ENCODE assay signal across 11 mouse cellular contexts in genomic region chr11:96365441-96366091, GRCm38 (mm10). TPM values are rescaled to one million over a fixed set of nuclear protein-coding genes. Genes with fewer than 3 reads are reported as not detected.
DNase-seq lines count a peak whose midpoint lies in the region; ATAC-seq and TF ChIP-seq lines count a peak whose summit lies in the region.
"Had no signal": no experiment of that assay in that cellular context is flagged by ENCODE, and none has a peak within 500 bp of the region (broad histone marks: within the 10 kb centered on the region; RNA-seq: fewer than 3 reads in every experiment).

Gene Hoxb1 (plus strand): TSS chr11:96365752.

- no peak for ATAC-seq in heart, embryonic 11.5 days (replicated peaks; ENCODE audit: insufficient number of reproducible peaks, low FRiP score, low TSS enrichment)
- ATAC-seq in midbrain, embryonic 14.5 days (ENCODE audit: low FRiP score, low TSS enrichment): no peak
- no peak for ATAC-seq in intestine, postnatal 0 days
- no peak for ATAC-seq in stomach, embryonic 16.5 days (ENCODE audit: insufficient read depth, low FRiP score)

- peaks cover 5% of the 10 kb centered on the region; the same call in 1 of the 2 replicates for H3K4me1 ChIP-seq in heart, embryonic 11.5 days (ENCODE audit: control insufficient read depth, insufficient read depth, low read length)
- H3K4me1 ChIP-seq in midbrain, embryonic 10.5 days: peaks cover 6% of the 10 kb centered on the region; the same call in 1 of the 2 replicates
- no peaks in the 10 kb centered on the region for H3K4me1 ChIP-seq in midbrain, embryonic 14.5 days (ENCODE audit: control insufficient read depth, insufficient read depth, low read length)
- H3K4me1 ChIP-seq in intestine, postnatal 0 days (replicated peaks; ENCODE audit: control insufficient read depth, insufficient read depth, low read length): no peaks in the 10 kb centered on the region
- H3K4me1 ChIP-seq in stomach, embryonic 16.5 days (ENCODE audit: control insufficient read depth, insufficient read depth, low read length): 0 out of 2 replicates have a peak, but pooled peaks cover 5% of the 10 kb centered on the region

- intact Hi-C loops in heart, postnatal 14 days (cut with DNase I): no loop called here

- 7% methylated on average over 26 of the region's 26 CpGs for WGBS in heart, embryonic 11.5 days (ENCODE audit: insufficient replicate concordance)
- under 1% methylated on average over 26 of the region's 26 CpGs for WGBS in midbrain, embryonic 10.5 days
- 1% methylated on average over 26 of the region's 26 CpGs for WGBS in midbrain, embryonic 14.5 days
- WGBS in intestine, postnatal 0 days: 44% methylated on average over 26 of the region's 26 CpGs
- WGBS in stomach, embryonic 16.5 days: 28% methylated on average over 26 of the region's 26 CpGs

- peaks cover 83% of the 10 kb centered on the region for H3K27me3 ChIP-seq in heart, embryonic 11.5 days (ENCODE audit: control insufficient read depth, insufficient read depth, low read length)
- peaks cover 100% of the 10 kb centered on the region for H3K27me3 ChIP-seq in midbrain, embryonic 10.5 days (ENCODE audit: low read depth, poor library complexity, severe bottlenecking)
- peaks cover 97% of the 10 kb centered on the region for H3K27me3 ChIP-seq in midbrain, embryonic 14.5 days (ENCODE audit: control insufficient read depth, insufficient read depth, low read length)
- H3K27me3 ChIP-seq in intestine, postnatal 0 days (replicated peaks; ENCODE audit: control insufficient read depth, insufficient read depth, low read length): peaks cover 42% of the 10 kb centered on the region
- peaks cover 28% of the 10 kb centered on the region; the same call in 1 of the 2 replicates for H3K27me3 ChIP-seq in stomach, embryonic 16.5 days (ENCODE audit: control insufficient read depth, insufficient read depth, low read length)

- no peak for DNase-seq in heart, postnatal 14 days
- DNase-seq in midbrain, embryonic 10.5 days (ENCODE audit: low spot score): peak; percentile 37
- no peak for DNase-seq in midbrain, embryonic 14.5 days
- no peak for DNase-seq in layer of hippocampus, postnatal 36 days
- DNase-seq in adrenal gland, postnatal 14 days: no peak
- DNase-seq: gastrocnemius, postnatal 36 days; layer of hippocampus, adult 9-11 months had no signal

- no peak within 1 kb of the TSS for H3K27ac ChIP-seq in heart, embryonic 11.5 days (ENCODE audit: low read depth, low read length)
- H3K27ac ChIP-seq in midbrain, embryonic 10.5 days (replicated peaks): no peak within 1 kb of the TSS
- H3K27ac ChIP-seq in midbrain, embryonic 14.5 days (replicated peaks; ENCODE audit: low read depth, low read length): no peak within 1 kb of the TSS
- no peak within 1 kb of the TSS for H3K27ac ChIP-seq in intestine, postnatal 0 days (ENCODE audit: low read depth, low read length)
- H3K27ac ChIP-seq in stomach, embryonic 16.5 days (ENCODE audit: low read length): no peak within 1 kb of the TSS
- H3K27ac ChIP-seq: macrophage had no signal

- peak within 1 kb of the TSS; percentile 47 for H3K4me2 ChIP-seq in heart, embryonic 11.5 days
- no peak within 1 kb of the TSS for H3K4me2 ChIP-seq in midbrain, embryonic 14.5 days (ENCODE audit: low read length)
- H3K4me2 ChIP-seq in intestine, postnatal 0 days (replicated peaks; ENCODE audit: low read depth): peak within 1 kb of the TSS; percentile 30; the same call in 1 of the 2 replicates
- H3K4me2 ChIP-seq in stomach, embryonic 16.5 days (ENCODE audit: low read depth, low read length): peak within 1 kb of the TSS; percentile 10

- H3K9me3 ChIP-seq in heart, embryonic 11.5 days (replicated peaks; ENCODE audit: control insufficient read depth, low read length): no peaks in the 10 kb centered on the region
- H3K9me3 ChIP-seq in midbrain, embryonic 10.5 days (replicated peaks): no peaks in the 10 kb centered on the region
- no peaks in the 10 kb centered on the region for H3K9me3 ChIP-seq in midbrain, embryonic 14.5 days (ENCODE audit: control insufficient read depth, low read length)
- no peaks in the 10 kb centered on the region for H3K9me3 ChIP-seq in intestine, postnatal 0 days (ENCODE audit: control insufficient read depth)
- no peaks in the 10 kb centered on the region for H3K9me3 ChIP-seq in stomach, embryonic 16.5 days (replicated peaks; ENCODE audit: control insufficient read depth, low read length)

- peak within 1 kb of the TSS; percentile 21 for H3K4me3 ChIP-seq in heart, embryonic 11.5 days (ENCODE audit: low read depth, low read length)
- H3K4me3 ChIP-seq in midbrain, embryonic 10.5 days: no peak within 1 kb of the TSS
- H3K4me3 ChIP-seq in midbrain, embryonic 14.5 days (replicated peaks; ENCODE audit: low read depth, low read length): no peak within 1 kb of the TSS
- peak within 1 kb of the TSS; percentile 2 for H3K4me3 ChIP-seq in intestine, postnatal 0 days (ENCODE audit: low read depth, low read length)
- peak within 1 kb of the TSS; percentile 22 for H3K4me3 ChIP-seq in stomach, embryonic 16.5 days (replicated peaks; ENCODE audit: low read length)

- no peaks in the 10 kb centered on the region for H3K36me3 ChIP-seq in heart, embryonic 11.5 days (ENCODE audit: control insufficient read depth, insufficient read depth, low read length)
- no peaks in the 10 kb centered on the region for H3K36me3 ChIP-seq in midbrain, embryonic 10.5 days
- no peaks in the 10 kb centered on the region for H3K36me3 ChIP-seq in midbrain, embryonic 14.5 days (ENCODE audit: control insufficient read depth, insufficient read depth, low read length)
- H3K36me3 ChIP-seq in intestine, postnatal 0 days (ENCODE audit: control insufficient read depth, insufficient read depth): no peaks in the 10 kb centered on the region
- no peaks in the 10 kb centered on the region for H3K36me3 ChIP-seq in stomach, embryonic 16.5 days (ENCODE audit: control insufficient read depth, insufficient read depth, low read length)

- no peak within 1 kb of the TSS for H3K9ac ChIP-seq in heart, embryonic 11.5 days (ENCODE audit: low read depth, low read length)
- no peak within 1 kb of the TSS for H3K9ac ChIP-seq in midbrain, embryonic 14.5 days (replicated peaks; ENCODE audit: low read length)
- no peak within 1 kb of the TSS for H3K9ac ChIP-seq in intestine, postnatal 0 days (ENCODE audit: low read depth, low read length)
- H3K9ac ChIP-seq in stomach, embryonic 16.5 days (ENCODE audit: low read length): peak within 1 kb of the TSS; percentile 9; the same call in 1 of the 2 replicates

- TF ChIP-seq CTCF in intestine, postnatal 0 days (IDR thresholded peaks at IDR 0.05; ENCODE audit: low read depth): no peak

RNA-seq across cellular contexts. Expression of gene Hoxb1, which starts in this region (rescaled TPM):
- 0.19 TPM in 1 of 2 replicates, not detected in the other for polyA plus RNA-seq in heart, embryonic 11.5 days (2014; fragmentation: Nextera tagmentation; extraction: Ambion mirVana)
- not detected for total RNA-seq in heart, postnatal 14 days (2021)
- polyA plus RNA-seq in midbrain, embryonic 10.5 days (2016; fragmentation: Nextera tagmentation; extraction: Ambion mirVana): 0.15 TPM in 1 of 2 replicates, not detected in the other
- not detected in 2 replicates for polyA plus RNA-seq in midbrain, embryonic 14.5 days (2014; fragmentation: Nextera tagmentation; extraction: Ambion mirVana)
- polyA plus RNA-seq in intestine, postnatal 0 days (2015; fragmentation: Nextera tagmentation; extraction: Ambion mirVana): not detected in 2 replicates
- 0.24 TPM in 1 of 2 replicates, not detected in the other for polyA plus RNA-seq in stomach, embryonic 16.5 days (2015; fragmentation: Nextera tagmentation; extraction: Ambion mirVana)
- not detected for total RNA-seq in layer of hippocampus, postnatal 36 days (2021)
- not detected in 2 replicates for total RNA-seq in adrenal gland, postnatal 14 days (2021)
- total RNA-seq: gastrocnemius, postnatal 36 days had no signal
- polyA plus RNA-seq: macrophage had no signal

Comparison
In these comparisons a context has a peak if more than half of its experiments do, and no peak if none do; other contexts are left out.
1. Peak in DNase-seq in midbrain, embryonic 10.5 days; RNA of the gene not detected or under 1 TPM.
2. H3K4me3 ChIP-seq: peak in heart, embryonic 11.5 days (single experiment), intestine, postnatal 0 days (single experiment) and stomach, embryonic 16.5 days (single experiment); none in midbrain, embryonic 10.5 days (single experiment) and midbrain, embryonic 14.5 days (single experiment).